Mouse (Mus musculus) C2C12 (cell line): Measurements from ENCODE around the gene Myh7b. TPM values are rescaled to one million over a fixed set of nuclear protein-coding genes. Genes with fewer than 3 reads are reported as not detected.

Source experiments
- H3K27me3 ChIP-seq: one replicate; pipeline ENCODE4 v1.6.1; 2011; ENCODE audit not compliant: control insufficient read depth, insufficient read depth, insufficient read length
- H3K36me3 ChIP-seq: one replicate; pipeline ENCODE4 v1.6.1; 2011; ENCODE audit not compliant: control insufficient read depth, insufficient read depth
- H3K4me3 ChIP-seq: one replicate; pipeline ENCODE4 v1.5.1; 2011; ENCODE audit warnings: mild to moderate bottlenecking, control low read depth; ENCODE audit not compliant: poor library complexity, insufficient read depth, severe bottlenecking
- H3K79me2 ChIP-seq: one replicate; pipeline ENCODE4 v1.6.1; 2011; ENCODE audit not compliant: control insufficient read depth, insufficient read depth
- H3K79me3 ChIP-seq: one replicate; pipeline ENCODE4 v1.6.1; 2011; ENCODE audit warnings: low read depth, control low read depth
- H3ac ChIP-seq: one replicate; pipeline ENCODE3; 2011; ENCODE audit warnings: low read depth; ENCODE audit not compliant: control insufficient read depth, insufficient read length
- CEBPB ChIP-seq: IDR thresholded peaks from one replicate; pipeline ENCODE4 v1.6.1; 2011; ENCODE audit warnings: low read depth, mild to moderate bottlenecking, control low read depth, moderate library complexity
- CTCF ChIP-seq: IDR thresholded peaks from one replicate; pipeline ENCODE4 v1.5.1; 2011; ENCODE audit not compliant: control insufficient read depth, insufficient read depth, insufficient read length
- FOSL1 ChIP-seq: IDR thresholded peaks from one replicate; pipeline ENCODE4 v1.8.0; 2011; ENCODE audit warnings: mild to moderate bottlenecking, low read length; ENCODE audit not compliant: poor library complexity, insufficient read depth, severe bottlenecking
- MAX ChIP-seq: IDR thresholded peaks from one replicate; pipeline ENCODE4 v1.6.1; 2011; ENCODE audit warnings: mild to moderate bottlenecking, control low read depth
- MYOD1 ChIP-seq: IDR thresholded peaks from one replicate; pipeline ENCODE4 v1.6.1; 2011; ENCODE audit warnings: low read depth; ENCODE audit not compliant: control insufficient read depth, insufficient read length
- MYOG ChIP-seq: IDR thresholded peaks from one replicate; pipeline ENCODE4 v1.6.1; 2011; ENCODE audit not compliant: control insufficient read depth, insufficient read length; ENCODE audit errors: extremely low read depth
- USF1 ChIP-seq: IDR thresholded peaks from one replicate; pipeline ENCODE4 v1.6.1; 2011; ENCODE audit warnings: low read depth, mild to moderate bottlenecking, control low read depth, moderate library complexity
- polyA plus RNA-seq: library from polyadenylated mRNA; unstranded; fragments of >200 nt; fragmentation: generic; extraction: Trizol; gene quantifications from one replicate; pipeline ENCODE4 v1.2.1, GENCODE M21; 2012; ENCODE audit warnings: missing spikeins

Myh7b gene
- polyA plus RNA-seq, 1 experiment = 0.09 TPM

DNA sequence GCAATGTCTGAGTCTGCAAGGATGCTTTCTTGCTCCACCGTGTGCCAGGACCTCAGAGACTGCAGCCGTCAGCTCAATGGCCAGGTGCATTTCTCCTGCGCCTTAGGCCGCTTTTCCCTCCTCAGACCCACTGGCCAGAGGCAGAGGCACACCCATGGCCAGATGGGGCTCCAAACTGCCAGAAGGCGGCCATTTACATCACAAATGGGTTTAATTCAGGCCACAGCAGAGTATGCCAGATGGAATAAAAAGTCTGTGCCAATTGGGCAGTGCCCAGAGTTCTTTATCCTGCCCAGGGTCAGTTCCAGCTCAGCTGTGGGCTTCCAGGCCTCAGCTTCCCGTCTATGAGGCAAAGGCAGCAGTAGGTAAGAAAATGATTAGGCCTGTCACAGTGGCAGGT lies 29.6 kb downstream of the Myh7b start:
- Histone ChIP-seq H3K27me3 (no peaks in the 10 kb centered on the region), H3K36me3 (peaks cover 65% of the 10 kb centered on the region), H3K4me3 (no peak overlapping the region), H3ac (no peak overlapping the region), H3K79me3 (no peaks in the 10 kb centered on the region), H3K79me2 (no peaks in the 10 kb centered on the region)
- TF ChIP-seq MYOG (no peak), FOSL1 (no peak)

DNA sequence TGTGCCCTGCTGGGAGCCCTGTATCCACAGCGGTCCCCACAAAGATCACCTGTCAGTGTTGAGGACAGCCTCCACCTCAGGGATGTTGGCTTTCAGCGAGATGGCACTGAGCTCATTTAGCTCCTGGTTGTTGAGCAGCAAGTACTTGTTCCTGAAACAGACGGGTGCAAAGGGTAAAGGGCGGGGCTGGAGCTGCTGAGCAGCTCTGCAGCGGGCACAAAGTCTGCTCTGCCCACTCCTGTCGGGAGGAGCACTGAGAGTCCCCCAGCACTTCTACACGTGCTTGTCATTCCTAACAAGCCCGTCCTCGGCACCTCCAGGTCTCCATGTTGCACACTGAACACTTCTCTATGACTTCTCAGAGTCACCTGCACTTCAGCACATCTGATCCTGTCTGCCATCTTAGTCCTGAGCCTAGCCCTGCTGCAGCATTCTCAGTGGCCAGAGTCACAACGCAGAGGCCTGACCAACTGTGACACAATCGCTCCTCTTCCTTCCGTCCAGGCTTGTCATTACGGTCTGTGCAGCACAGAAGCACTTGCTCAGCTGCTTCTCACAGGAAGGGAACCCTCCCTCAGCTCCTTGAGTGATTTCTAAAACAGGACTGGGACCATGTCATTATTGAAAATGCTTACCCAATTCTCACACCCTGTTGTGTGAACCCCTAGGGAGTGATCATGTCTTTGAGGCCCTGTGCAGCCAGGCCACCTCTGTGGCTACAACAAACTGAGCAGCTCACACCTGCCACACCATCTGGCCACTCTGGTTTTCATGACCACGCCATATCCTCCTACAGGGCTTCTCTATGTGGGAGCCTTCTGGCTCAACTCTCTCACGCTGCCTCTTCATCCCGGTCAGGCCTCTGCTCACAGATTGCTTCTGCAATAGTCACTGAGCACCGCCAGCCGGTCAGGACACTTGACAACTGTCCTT lies 30.8 kb downstream of the Myh7b start:
- TF ChIP-seq FOSL1 (no peak), MYOG (no peak), CEBPB (no peak), CTCF (no peak), USF1 (no peak), MYOD1 (no peak), MAX (no peak)
- Histone ChIP-seq H3K4me3 (no peak overlapping the region), H3K79me3 (no peaks in the 10 kb centered on the region), H3K79me2 (no peaks in the 10 kb centered on the region), H3K27me3 (no peaks in the 10 kb centered on the region), H3K36me3 (peaks cover 64% of the 10 kb centered on the region), H3ac (no peak overlapping the region)

DNA sequence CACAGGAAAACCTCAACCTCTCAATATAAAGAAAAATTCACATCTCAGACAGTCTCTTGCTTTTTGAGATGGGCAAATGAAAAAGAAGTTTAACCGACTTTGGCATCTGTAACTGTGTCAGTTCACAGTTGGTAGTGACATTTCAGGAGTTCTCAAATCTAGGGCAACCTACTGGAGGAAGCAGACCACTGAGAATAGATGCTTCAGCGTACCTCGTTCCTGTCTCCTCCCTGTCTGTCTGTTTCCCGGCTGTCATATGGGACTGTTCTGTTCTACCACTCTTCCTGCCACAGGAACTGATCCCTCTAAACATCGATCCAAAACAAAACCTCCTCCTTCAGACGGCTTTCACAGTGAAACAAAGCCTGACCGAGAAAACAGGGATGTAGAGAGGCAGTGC lies 34.7 kb downstream of the Myh7b start:
- Histone ChIP-seq H3K27me3 (no peaks in the 10 kb centered on the region), H3K4me3 (no peak overlapping the region), H3ac (no peak overlapping the region), H3K36me3 (peaks cover 57% of the 10 kb centered on the region), H3K79me2 (no peaks in the 10 kb centered on the region), H3K79me3 (no peaks in the 10 kb centered on the region)
- TF ChIP-seq MYOG = no peak
- no peak for TF ChIP-seq CTCF

DNA sequence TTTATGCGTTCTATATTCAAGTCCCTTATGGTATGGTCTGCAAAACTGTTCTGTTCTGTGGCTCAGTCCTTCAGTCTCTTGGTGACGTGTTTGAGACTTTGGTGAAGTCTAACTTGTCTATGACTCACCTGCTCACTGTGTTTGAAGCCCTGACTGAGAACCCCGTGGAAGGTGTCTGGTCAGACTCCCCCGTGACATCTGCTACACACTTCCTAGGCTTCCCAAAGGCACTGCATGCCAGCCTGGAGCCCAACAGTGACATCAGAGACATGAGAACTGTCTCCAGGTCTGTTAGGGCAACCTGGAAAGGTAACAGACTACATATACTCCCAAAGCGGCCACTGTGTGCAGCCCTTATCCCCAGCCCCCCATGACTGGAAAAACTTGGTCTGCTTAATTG lies 41.6 kb downstream of the Myh7b start:
- H3K36me3 ChIP-seq = peaks cover 86% of the 10 kb centered on the region
- no peak overlapping the region for H3K4me3 ChIP-seq

DNA sequence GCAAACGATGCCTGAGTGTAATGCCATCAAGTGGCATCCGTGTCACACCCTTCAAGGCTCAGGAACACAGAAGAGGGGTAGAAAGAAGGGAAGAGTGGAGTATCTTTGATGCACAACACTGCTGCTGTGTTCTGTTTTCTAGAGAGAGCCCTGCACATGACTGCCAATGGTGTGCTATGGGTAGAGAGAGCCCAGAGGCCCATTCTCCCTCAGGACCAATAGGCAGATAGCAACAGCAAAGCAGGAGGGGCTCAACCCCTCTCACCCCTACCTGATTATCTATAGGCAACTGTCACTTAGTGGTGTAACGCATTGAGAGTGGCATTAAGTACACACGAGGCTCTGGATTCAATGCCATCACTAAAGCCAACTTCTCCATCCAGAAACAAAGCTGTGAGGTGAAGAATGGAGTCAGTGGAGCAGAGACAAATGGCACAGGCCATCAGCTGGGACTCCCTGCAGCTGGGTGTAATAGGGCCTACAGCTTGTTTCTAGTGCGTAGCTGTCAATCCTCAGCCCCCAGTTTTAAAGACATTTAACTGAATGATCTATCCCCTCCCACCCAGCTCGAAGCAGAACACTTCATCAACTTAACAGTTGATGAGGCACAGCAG lies 44.9 kb downstream of the Myh7b start:
- no peak for TF ChIP-seq USF1
- TF ChIP-seq MAX = no peak
- no peak for TF ChIP-seq CTCF
- TF ChIP-seq CEBPB = no peak
- TF ChIP-seq MYOD1 = no peak
- no peak for TF ChIP-seq FOSL1
- TF ChIP-seq MYOG = no peak
- Histone ChIP-seq H3K36me3 (peaks cover 75% of the 10 kb centered on the region), H3K79me3 (no peaks in the 10 kb centered on the region), H3ac (no peak overlapping the region), H3K79me2 (no peaks in the 10 kb centered on the region), H3K4me3 (no peak overlapping the region), H3K27me3 (no peaks in the 10 kb centered on the region)

More for the DNA sequence above, 41.6 kb downstream of the Myh7b start:
- Histone ChIP-seq H3K79me2 (no peaks in the 10 kb centered on the region), H3K79me3 (no peaks in the 10 kb centered on the region), H3K27me3 (no peaks in the 10 kb centered on the region), H3ac (no peak overlapping the region)
- no peak for TF ChIP-seq MAX
- TF ChIP-seq MYOD1 = no peak
- TF ChIP-seq CEBPB = no peak
- no peak for TF ChIP-seq CTCF
- TF ChIP-seq MYOG = no peak
- no peak for TF ChIP-seq FOSL1
- TF ChIP-seq USF1 = no peak

DNA sequence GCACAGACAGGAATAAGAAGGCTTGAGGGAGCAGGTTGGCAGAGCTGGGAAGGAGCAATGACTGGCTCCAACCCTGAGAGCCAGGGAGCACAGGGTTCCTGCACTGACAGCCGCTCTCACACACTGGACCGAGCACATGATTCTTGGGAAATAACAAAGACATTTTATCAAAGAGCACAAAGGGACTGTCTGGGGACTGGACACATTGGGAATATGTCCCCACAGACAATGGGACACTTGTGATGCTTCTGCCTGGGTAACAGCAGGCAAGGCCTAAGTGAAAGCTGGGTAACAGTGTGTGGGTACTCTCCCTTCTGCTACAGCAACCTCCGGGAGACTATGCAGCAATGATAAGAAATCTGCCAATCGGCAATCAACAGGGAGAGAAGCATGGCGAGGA lies 51.4 kb downstream of the Myh7b start:
- no peaks in the 10 kb centered on the region for H3K79me2 ChIP-seq
- TF ChIP-seq CTCF (no peak), MAX (no peak), CEBPB (no peak), USF1 (no peak), FOSL1 (no peak), MYOD1 (no peak), MYOG (no peak)
- H3K36me3 ChIP-seq = peaks cover 62% of the 10 kb centered on the region
- no peaks in the 10 kb centered on the region for H3K79me3 ChIP-seq
- H3ac ChIP-seq = no peak overlapping the region
- no peaks in the 10 kb centered on the region for H3K27me3 ChIP-seq
- H3K4me3 ChIP-seq = no peak overlapping the region
